Mouse (Mus musculus) E14TG2a.4 (cell line): Measurements from ENCODE around the gene Dtx3.

Experiments used
- H3K27me3 ChIP-seq: 2 replicates; pipeline ENCODE4 v1.6.1; 2014; ENCODE audit warnings: low read length, control low read depth; ENCODE audit not compliant: insufficient read depth
- H3K36me3 ChIP-seq: 2 replicates; pipeline ENCODE4 v1.6.1; 2014; ENCODE audit warnings: low read length, control low read depth; ENCODE audit not compliant: insufficient read depth
- H3K4me1 ChIP-seq: replicated peaks from 2 replicates; pipeline ENCODE4 v1.6.1; 2014; ENCODE audit warnings: low read depth, low read length, control low read depth
- H3K4me3 ChIP-seq: replicated peaks from 2 replicates; pipeline ENCODE4 v1.5.1; 2014; ENCODE audit warnings: mild to moderate bottlenecking, low read length
- H3K9me3 ChIP-seq: 2 replicates; pipeline ENCODE4 v1.6.1; 2014; ENCODE audit warnings: low read length, control low read depth
- CTCF ChIP-seq: conservative IDR thresholded peaks from 2 replicates; pipeline ENCODE4 v1.5.1; 2014; ENCODE audit warnings: low read length
- NANOG ChIP-seq: IDR thresholded peaks from 2 replicates; pipeline ENCODE4 v1.6.1; 2014; ENCODE audit warnings: borderline replicate concordance, low read length, mixed read lengths
- POU5F1 ChIP-seq: IDR thresholded peaks from 2 replicates; pipeline ENCODE4 v1.6.1; 2014; ENCODE audit warnings: low read length, borderline replicate concordance

Gene Dtx3

DNA sequence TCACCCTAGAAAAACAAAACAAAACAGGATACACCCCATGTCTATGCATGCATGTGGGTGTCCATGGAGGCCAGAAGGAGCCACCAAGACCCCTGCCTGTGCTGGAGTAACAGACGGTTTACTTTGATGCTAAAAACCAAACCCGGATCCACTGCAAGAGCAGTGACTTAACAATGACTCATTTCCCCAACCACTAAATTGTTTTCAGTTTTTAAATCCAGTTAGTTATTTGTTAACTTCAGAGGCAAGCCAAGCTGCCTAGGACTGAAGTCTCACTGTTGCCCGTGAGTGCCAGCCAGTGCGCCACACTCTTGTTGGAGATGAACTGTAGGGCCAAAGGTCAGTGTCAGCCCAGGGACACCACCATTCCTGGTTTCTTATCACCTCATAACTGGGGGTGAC lies 45.1 kb downstream of the Dtx3 start:
- Histone ChIP-seq H3K27me3 (no peaks in the 10 kb centered on the region), H3K4me1 (peaks cover 21% of the 10 kb centered on the region), H3K9me3 (peaks cover 20% of the 10 kb centered on the region), H3K36me3 (no peaks in the 10 kb centered on the region), H3K4me3 (no peak overlapping the region)
- TF ChIP-seq POU5F1 (no peak), NANOG (no peak), CTCF (no peak)

DNA sequence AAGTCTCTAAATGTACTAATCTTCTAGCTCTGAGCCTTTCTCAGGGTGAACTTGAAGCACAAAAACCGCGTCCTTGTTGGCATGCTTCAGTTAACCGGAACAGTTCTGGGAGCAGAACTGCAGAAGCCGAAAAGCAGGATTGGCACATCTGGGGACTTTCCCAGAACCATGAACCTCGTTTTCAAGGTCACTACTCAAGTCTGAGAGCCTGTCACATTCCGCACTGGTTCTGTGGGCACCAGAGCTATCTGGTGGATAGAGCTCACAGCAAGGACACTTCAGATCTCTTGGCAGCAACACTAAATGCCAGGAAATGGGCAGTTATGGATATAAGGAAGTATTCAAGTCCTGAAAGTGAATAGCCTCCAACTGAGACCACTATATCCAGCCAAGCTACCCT lies 48.4 kb downstream of the Dtx3 start:
- no peaks in the 10 kb centered on the region for H3K27me3 ChIP-seq
- TF ChIP-seq POU5F1, result no peak
- no peak for TF ChIP-seq NANOG
- no peak for TF ChIP-seq CTCF

DNA sequence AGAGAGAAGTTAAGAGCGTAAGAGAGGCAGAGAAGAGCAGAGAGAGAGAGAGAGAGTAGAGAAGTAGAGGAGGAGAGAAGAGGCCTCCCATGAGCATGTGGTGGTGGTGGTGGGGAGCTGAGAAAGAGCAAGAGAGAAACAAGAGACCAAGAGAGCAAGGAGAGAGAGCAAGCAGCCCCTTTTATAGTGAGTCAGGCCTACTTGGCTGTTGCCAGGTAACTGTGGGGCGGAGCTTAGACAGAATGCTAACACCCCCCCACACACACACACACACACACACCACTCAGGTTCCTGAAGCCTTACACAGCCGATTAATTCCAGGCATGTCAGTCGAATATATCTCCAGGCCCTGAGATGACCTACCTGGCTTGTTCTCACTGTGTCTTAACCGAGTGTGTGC lies 50.2 kb downstream of the Dtx3 start:
- Histone ChIP-seq H3K4me1 (peaks cover 65% of the 10 kb centered on the region), H3K36me3 (no peaks in the 10 kb centered on the region), H3K27me3 (no peaks in the 10 kb centered on the region), H3K4me3 (no peak overlapping the region), H3K9me3 (no peaks in the 10 kb centered on the region)
- TF ChIP-seq POU5F1 (no peak), CTCF (no peak), NANOG (no peak)

More for the DNA sequence above, 48.4 kb downstream of the Dtx3 start:
- H3K9me3 ChIP-seq, result peaks cover 10% of the 10 kb centered on the region
- H3K4me3 ChIP-seq, result no peak overlapping the region
- peaks cover 53% of the 10 kb centered on the region for H3K4me1 ChIP-seq
- H3K36me3 ChIP-seq, result no peaks in the 10 kb centered on the region

DNA sequence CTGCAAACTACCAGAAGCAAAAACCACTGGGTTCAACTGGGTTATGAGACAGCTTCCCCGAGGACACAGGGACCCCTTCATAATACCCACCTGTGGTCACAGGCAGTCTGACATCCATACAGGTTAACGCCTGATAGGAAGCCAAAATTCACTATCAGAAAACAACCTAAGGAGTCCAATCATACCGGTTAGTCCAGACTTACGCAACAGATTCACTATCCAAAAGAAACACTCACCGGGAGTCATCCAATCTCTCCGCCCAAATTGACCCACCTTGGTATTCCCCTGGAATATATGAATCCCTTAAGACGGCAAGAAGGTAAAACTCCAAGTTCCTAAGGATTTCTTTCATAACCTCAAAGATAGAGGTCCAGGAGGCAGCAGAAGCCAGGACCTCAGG lies 51.0 kb downstream of the Dtx3 start:
- H3K27me3 ChIP-seq, result no peaks in the 10 kb centered on the region
- H3K4me1 ChIP-seq, result peaks cover 65% of the 10 kb centered on the region
- H3K4me3 ChIP-seq, result no peak overlapping the region
- no peak for TF ChIP-seq CTCF
- TF ChIP-seq NANOG, result no peak
- no peak for TF ChIP-seq POU5F1
- H3K36me3 ChIP-seq, result no peaks in the 10 kb centered on the region
- H3K9me3 ChIP-seq, result peaks cover under 1% of the 10 kb centered on the region; the same call in 1 of the 2 replicates

DNA sequence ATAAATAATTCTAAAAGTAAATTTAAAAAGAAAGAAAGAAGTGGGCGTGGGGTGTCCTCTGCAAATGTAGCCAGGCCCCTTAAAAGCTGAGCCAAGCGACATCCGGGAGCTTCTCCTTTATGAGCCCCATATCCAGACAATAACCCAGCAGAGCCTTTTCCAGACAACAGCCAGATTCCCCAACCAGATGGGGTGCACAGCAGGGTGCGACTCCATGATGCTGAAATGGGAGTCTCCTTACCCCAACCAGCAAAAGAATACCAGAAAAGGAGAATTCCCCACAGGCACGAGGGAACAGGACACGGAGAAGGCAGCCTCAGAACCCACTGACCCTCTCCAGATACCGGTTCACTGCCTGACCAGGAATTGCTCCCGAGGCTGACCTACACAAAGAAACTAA lies 52.3 kb downstream of the Dtx3 start:
- TF ChIP-seq NANOG, result no peak
- no peak for TF ChIP-seq POU5F1
- TF ChIP-seq CTCF, result no peak
- no peaks in the 10 kb centered on the region for H3K27me3 ChIP-seq

DNA sequence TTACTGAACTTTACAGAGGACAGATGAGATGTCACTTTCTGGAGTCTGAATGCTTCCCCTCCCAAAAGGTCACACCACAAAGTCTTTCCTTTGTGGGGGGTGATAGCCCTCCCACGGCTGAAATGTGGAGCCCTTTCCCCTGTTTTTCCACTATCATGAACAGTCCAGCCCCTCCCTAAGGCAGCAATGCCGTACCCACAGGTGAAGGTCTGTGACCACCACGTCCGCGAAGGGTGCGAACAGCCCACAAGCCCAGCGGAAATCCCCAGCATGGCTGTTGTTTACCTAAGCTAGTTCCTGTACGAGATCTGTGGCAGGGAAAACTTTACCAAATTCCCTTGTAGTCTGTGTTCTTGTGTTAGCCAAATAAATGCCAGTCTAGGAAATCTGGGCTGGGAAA lies 54.0 kb downstream of the Dtx3 start:
- no peaks in the 10 kb centered on the region for H3K27me3 ChIP-seq
- TF ChIP-seq NANOG (no peak), POU5F1 (no peak)
- peaks cover 4% of the 10 kb centered on the region; the same call in 1 of the 2 replicates for H3K9me3 ChIP-seq
- H3K4me3 ChIP-seq, result no peak overlapping the region
- peaks cover 58% of the 10 kb centered on the region for H3K4me1 ChIP-seq
- H3K36me3 ChIP-seq, result no peaks in the 10 kb centered on the region

More for the DNA sequence above, 52.3 kb downstream of the Dtx3 start:
- Histone ChIP-seq H3K36me3 (no peaks in the 10 kb centered on the region), H3K4me3 (0 out of 2 replicates have a peak overlapping the region, but pooled peaks have one; percentile 10), H3K9me3 (peaks cover 4% of the 10 kb centered on the region; the same call in 1 of the 2 replicates), H3K4me1 (peaks cover 62% of the 10 kb centered on the region)

DNA sequence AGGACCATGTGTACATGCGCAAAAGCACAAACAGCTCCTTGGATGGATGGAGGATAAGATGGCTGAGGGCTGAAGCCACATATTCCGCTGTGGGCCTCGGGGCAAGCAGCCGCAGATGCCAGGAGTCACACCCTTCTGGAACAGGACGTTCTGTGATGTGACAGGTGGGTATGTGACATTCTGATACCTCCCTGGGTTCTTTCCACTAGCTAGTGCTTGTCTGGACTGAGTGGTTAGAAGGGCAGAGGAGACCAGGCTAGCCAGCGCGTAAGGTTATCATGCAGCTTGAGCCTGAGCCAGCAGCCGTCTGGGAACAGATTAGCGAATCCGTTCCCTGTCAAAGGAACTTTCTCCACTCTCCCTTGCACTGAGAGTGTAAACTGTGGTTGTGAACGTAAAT lies 54.6 kb downstream of the Dtx3 start:
- H3K9me3 ChIP-seq, result peaks cover 4% of the 10 kb centered on the region; the same call in 1 of the 2 replicates
- H3K27me3 ChIP-seq, result no peaks in the 10 kb centered on the region
- H3K36me3 ChIP-seq, result no peaks in the 10 kb centered on the region
- H3K4me3 ChIP-seq, result no peak overlapping the region
- peaks cover 60% of the 10 kb centered on the region for H3K4me1 ChIP-seq
- TF ChIP-seq CTCF (no peak), NANOG (no peak), POU5F1 (no peak)
